Comparison of ENCODE assay signal across 8 mouse cellular contexts in the genomic region with DNA sequence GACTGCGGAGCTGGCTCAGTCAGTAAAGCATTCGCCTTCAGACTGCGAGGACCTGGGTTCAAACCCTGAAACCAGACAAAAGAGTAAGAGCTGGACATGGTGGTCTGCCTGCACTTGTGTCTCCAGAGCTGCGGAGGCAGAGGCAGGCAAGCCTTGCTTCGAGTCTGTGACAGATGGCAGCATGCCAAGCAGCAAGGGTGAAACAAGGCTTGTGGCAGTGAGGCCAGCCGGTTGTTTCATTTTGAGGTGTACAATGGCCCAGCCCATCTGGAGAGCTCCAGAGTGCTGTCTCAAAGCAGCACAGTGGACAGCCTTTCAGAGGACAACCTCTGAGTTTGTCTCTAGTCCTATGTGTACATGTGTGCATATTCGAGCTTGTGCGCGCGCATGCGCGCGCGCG.
DNase-seq lines count a peak whose midpoint lies in the region; ATAC-seq lines count a peak whose summit lies in the region.
"Had no signal": no experiment of that assay in that cellular context is flagged by ENCODE, and none has a peak within 500 bp of the region (broad histone marks: within the 10 kb centered on the region; RNA-seq: fewer than 3 reads in every experiment).

No protein-coding gene starts in this region.

- peak; percentile 67 for DNase-seq in kidney, postnatal 10 days
- DNase-seq in kidney, adult 18-20 months: no peak
- DNase-seq in spleen, postnatal 36 days (ENCODE audit: low spot score in 2 of 2): peak; percentile 22 to 30
- no peak for DNase-seq in spleen, adult 18-20 months
- DNase-seq in forebrain, embryonic 10.5 days (ENCODE audit: extremely low spot score, low spot score): no peak
- peak; percentile 47 for DNase-seq in right cerebral cortex, postnatal 4 days

- no peak overlapping the region for H3K4me3 ChIP-seq in forebrain, embryonic 10.5 days

- peak overlapping the region; percentile 92 for H3K27ac ChIP-seq in forebrain, embryonic 10.5 days

- no peaks in the 10 kb centered on the region for H3K9me3 ChIP-seq in forebrain, embryonic 10.5 days
- H3K9me3 ChIP-seq: megakaryocyte, embryonic 14.5 days had no signal

- 92% methylated on average over 15 of the region's 15 CpGs for WGBS in forebrain, embryonic 10.5 days

- no peaks in the 10 kb centered on the region for H3K27me3 ChIP-seq in forebrain, embryonic 10.5 days (ENCODE audit: poor library complexity, severe bottlenecking)

- no peaks in the 10 kb centered on the region for H3K36me3 ChIP-seq in forebrain, embryonic 10.5 days (replicated peaks)

- H3K4me1 ChIP-seq in forebrain, embryonic 10.5 days: peaks cover 84% of the 10 kb centered on the region

- ATAC-seq in inflammation-experienced regulatory T-cells, adult 6 months: no peak

Comparison
In these comparisons a context has a peak if more than half of its experiments do, and no peak if none do; other contexts are left out.
1. DNase-seq: peak in kidney, postnatal 10 days (single experiment), spleen, postnatal 36 days (2 of 2) and right cerebral cortex, postnatal 4 days (single experiment); none in kidney, adult 18-20 months (single experiment), spleen, adult 18-20 months (0 of 2) and forebrain, embryonic 10.5 days (single experiment).